Mouse (Mus musculus): ENCODE results near the gene Spi1.

GRCm38 (mm10) chr2:91047359-91047758 lies 34.8 kb upstream of the Spi1 start:
- TF ChIP-seq CTCF (IDR thresholded peaks at IDR 0.05; ENCODE audit: control insufficient read depth, insufficient read depth, low read length) = no peak
- no peak for TF ChIP-seq POLR2A (IDR thresholded peaks at IDR 0.05; ENCODE audit: borderline replicate concordance, control insufficient read depth, low read depth, low read length)

All from bone marrow, adult 2 months (tissue).